Mouse (Mus musculus): ENCODE measurements at regions not wholly inside any gene's neighbourhood (a gene's known extent, or its start where the extent isn't known, plus 50 kb on each side); places are given as distances from the start of the nearest gene placed in this dataset.
A peak's percentile ranks its signal among the peaks of the same experiment; 100 is the strongest.

DNA sequence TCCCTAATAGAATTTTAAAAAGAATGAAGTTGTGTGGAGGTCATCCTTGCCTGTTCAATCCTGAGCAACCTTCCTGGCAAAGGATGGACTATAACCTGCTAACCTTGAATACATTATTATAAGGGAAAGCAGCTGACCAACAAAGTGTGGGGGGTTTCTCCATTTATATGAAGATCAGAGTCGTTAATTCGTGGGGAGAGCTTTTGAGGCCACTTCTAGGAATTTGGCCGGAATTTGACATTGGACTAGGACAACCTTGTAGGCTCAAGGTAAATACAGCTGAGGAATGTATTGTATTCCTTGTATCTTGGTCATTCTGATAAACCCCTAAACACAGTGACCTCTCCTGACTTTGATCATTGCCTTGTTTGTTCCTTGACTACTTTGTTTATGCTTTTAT is 56.9 kb downstream of the Klf4 start:
- intact Hi-C loops (cut with DNase I): no loop called here
- DNase-seq (ENCODE audit: low spot score in 2 of 2): no peak

DNA sequence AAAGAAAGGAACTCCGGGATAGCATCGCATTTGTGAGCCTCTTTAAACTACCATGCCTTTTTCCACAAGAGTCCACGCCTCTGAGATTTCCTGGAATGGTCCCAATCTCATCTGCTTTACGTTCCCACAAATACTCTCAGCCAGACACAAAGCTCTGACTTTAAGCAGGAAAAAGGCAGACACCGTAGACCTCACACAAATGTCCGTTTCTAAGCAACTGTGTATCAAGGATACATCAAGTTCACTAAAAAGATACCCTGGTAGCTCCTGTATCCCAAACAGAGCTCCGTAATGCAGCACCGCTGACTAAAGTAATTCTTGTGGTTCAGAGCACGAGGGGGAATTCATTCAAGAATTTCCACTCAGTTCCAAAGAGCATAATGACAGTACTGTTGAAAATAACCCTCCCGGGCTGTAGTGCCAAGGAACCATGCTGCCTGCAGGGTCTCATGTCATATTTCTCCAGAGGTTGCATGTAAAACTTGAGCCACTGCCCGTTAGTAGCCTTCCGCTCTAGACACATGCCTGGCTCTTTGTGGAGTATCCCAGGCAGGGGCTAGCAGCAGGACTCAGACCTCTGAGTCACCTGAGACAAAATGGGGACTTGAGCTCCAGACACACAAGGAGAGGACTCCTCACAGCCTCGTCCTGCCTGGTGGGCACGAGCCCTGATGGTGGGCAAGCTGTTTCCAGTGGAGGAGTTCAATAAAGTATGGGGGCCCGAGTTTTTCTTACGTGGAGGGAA is 58.0 kb downstream of the Klf4 start:
- no peak for DNase-seq (ENCODE audit: low spot score in 2 of 2)
- intact Hi-C loops (cut with DNase I): no loop called here

DNA sequence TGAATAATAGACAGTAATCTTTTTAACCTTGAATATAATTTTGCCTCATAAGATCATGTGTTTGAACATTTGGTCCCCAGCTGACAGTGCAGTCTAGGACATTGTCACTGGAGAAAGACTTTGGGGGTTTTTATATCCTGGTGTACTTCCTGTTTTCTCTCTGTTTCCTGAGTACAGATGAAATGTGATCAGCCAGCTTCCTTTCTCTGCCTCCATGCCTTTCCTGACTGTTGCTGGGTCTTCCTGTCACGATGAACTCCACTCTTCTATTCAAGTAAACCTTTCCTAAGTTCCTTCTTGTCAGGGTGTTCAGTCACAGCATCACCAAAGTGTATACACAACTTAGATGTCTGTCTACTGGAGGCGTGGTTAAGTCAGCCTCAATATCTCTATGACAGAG is 59.6 kb downstream of the Klf4 start:
- intact Hi-C loops (cut with DNase I): no loop called here
- no peak for DNase-seq (ENCODE audit: low spot score in 2 of 2)

DNA sequence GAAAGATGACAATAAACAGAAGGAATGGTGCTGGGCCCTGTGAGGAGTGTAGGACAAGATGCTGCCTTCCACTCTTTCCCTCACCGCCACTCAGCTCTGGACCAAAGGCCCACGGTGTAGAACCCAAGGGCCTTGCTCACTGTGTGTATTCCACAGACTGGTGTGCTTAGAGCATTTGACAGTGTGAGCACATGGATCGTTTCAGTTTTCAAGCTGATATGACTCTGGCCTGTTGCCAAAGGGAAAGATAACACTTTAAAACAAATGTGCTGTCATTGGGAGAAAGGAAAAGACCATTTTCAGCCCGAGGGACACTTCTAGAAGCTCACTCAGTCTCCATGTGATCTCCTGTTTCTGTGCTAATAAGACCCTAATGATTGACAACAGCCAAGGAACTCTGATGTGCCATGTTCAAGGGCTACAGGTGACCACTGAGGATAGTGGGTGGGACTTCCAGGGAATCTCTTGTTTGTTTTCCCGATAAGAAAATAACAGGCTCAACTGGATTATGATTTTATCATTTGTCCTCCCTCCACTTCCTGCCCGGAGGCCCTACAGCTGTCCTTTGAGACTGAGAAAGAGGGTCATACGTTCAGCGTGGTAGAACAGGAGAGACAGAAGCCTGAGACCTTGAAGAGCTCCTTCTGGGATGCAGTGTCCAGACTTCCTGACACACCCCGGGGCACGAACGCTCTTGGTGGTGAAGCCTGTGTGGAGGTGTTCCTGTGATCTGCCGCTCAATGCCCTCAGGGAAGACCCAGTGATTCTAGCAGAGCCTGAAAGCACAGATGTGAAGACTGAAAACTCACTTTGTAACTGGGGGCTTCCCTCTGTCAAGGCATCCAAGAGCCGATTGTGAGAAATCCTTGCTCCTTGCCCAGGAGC is 61.2 kb downstream of the Klf4 start:
- no peak for DNase-seq (ENCODE audit: low spot score in 2 of 2)
- intact Hi-C loops (cut with DNase I): no loop called here

DNA sequence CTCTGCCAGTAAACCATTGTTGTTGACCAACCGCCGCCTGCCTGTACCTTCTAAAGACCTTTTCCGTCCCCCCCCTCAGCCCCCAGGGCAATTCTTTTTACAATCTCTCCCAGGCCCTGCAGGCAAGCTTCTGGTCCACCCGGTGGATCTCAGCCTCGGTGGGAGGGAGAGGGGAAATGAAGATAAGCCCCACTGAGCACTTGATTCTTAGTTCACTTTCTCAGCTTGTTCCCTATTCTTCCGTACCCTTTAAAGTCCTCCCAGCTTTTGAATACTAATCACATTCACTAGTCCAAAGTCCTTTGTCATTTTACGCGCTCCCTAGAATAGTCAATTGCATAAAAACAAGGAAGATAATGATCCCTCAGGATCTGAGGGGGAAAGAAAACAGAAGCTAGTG is 68.1 kb downstream of the Klf4 start:
- DNase-seq (ENCODE audit: low spot score in 2 of 2): no peak
- intact Hi-C loops (cut with DNase I): no loop called here

DNA sequence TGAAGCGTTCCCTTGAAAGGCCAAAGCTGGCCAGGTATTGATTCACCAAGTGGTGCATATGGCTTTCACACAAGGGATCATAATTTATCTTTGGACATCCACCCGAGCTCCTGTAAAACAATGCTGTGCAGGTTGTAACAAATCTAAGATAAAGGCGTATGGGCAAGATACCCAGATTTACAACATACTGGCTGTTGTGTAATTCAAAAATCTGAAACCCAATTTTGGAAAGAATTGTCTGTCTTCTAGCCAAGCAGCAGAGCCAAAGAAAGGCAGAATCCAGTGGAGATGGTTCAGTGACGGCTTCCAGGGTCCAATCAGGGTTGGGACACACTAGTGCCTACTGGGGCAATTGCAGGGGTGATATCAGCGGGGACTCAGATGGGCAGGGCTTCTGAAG is 70.3 kb downstream of the Klf4 start:
- no peak for DNase-seq (ENCODE audit: low spot score in 2 of 2)

DNA sequence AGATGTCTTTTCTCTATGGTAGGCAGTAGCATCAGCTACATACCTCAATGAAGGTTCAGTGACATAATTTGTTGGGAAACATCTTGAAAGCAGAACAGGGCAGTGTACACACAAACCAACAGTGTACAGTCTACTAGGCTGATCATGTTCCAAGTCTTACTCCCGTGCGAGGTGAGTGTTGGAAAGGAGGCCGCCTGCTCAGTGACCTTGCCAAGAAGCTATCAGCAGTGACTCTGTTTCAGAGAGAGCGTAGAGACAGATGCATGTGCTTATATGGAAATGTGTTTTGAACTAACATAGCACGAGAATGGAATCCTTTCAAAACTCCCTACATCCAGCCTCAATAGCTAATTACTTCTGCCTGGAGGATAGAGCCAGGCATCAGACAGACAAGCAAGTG is 78.4 kb downstream of the Klf4 start:
- intact Hi-C loops (cut with DNase I): no loop called here
- no peak for DNase-seq (ENCODE audit: low spot score in 2 of 2)

More for the DNA sequence above, 70.3 kb downstream of the Klf4 start:
- intact Hi-C loops (cut with DNase I): no loop called here

DNA sequence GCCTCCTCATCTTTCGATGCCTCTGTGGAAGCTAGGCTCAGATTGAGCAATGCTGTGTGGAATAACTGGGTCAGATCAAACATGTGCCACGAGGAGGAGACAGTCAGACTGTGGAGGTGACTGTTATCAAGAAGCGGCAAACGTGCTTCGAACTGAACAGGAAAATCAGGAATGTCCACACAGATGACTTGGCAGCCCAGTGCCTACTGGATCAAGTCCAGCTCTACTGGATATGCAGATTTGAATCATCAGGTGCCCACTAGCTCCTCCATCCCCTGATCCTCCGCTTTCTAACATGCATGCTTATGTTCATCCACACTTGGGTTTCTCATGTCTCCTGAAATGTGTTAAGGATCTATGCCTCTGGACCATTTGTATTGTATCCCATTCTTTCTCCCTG is 79.7 kb downstream of the Klf4 start:
- no peak for DNase-seq (ENCODE audit: low spot score in 2 of 2)

DNA sequence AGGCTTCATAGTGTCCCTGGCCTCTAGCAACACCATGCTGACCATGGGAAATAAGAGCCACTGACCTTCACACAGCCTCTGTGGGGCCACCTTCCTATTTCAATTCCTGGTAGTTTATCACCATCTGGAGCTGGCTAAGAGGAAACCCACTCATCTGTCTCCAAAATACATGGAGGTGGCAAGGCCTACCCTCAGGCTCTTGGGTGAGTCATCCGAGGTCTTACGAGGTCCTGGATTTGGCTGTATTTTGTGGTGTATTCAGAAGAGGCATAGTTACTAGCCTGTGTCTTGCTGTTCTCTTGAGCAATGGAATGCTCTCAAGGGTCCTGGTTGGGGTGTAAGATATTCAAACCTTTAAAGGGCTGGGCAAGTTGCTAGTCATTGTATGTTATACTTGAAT is 80.6 kb downstream of the Klf4 start:
- intact Hi-C loops (cut with DNase I): no loop called here
- no peak for DNase-seq (ENCODE audit: low spot score in 2 of 2)

More for the DNA sequence above, 79.7 kb downstream of the Klf4 start:
- intact Hi-C loops (cut with DNase I): no loop called here

DNA sequence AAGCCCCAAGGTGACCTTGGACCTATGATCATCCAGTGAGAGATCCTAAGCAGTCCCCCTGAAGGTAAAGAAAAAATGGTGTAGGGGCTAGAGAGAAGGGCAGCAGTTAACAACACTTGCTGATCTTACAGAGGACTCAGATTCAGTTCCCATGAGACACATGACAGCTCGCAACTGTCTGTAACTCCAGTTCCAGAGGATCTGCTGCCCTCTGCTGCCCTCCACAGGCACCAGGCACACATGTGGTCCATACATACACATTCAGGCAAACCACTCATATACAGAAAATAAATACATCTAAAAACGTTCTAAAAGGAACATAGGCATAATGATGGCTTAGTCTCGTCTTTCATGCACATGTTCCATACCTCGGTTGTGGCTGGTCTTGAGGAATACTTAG is 81.2 kb downstream of the Klf4 start:
- intact Hi-C loops (cut with DNase I): no loop called here
- DNase-seq (ENCODE audit: low spot score in 2 of 2): no peak

DNA sequence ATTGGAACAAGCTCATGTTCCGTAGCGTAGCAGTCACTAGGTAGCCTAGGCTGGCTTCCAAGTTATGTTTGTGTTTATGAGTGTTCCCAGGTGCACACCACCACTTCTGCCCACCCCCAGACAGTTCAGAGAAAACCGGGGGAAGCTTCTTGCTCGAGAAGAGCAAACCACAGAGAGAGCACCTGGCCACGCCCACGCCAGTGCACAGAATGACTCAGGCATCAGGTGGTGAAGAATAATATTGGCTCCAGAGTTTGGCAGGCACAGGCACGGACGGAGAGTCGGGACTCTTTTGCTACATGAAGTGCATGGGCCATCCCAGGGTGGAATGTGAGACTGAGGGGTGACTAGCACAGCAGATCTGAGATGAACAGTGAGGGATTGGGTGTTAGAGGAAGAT is 88.8 kb downstream of the Klf4 start:
- intact Hi-C loops (cut with DNase I): no loop called here
- no peak for DNase-seq (ENCODE audit: low spot score in 2 of 2)

DNA sequence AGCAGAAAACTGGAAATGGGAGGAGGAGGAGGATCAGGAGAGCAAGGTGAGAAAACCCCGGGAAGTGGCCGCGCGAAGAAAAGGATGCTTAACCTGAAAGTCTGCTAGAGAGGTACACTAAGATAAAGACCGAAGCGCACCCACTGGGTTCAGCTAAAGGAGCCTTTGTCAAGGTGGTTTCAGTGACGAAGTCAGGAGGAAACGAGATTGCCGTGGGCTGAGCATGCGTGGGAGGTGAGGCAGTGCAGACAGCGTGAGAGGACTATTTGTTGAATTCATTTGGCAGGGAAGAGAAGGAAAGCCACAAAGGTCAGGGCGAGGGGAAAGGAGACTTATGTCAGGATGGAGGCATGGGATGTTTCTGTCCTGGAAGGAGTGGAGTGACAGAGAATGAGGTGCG is 90.2 kb downstream of the Klf4 start:
- DNase-seq (ENCODE audit: low spot score in 2 of 2): peak; percentile 10 to 53
- intact Hi-C loops (cut with DNase I): no loop called here

Measured in left cerebral cortex, postnatal 25 days (tissue).